Mouse (Mus musculus) left cerebral cortex, adult 18-20 months (tissue): ENCODE measurements around the gene Maz. TPM values are rescaled to one million over a fixed set of nuclear protein-coding genes. Genes with fewer than 3 reads are reported as not detected.

Experiments
- DNase-seq, 2 experiments: peaks; one replicate each; pipeline ENCODE4 v3.0.0; 2021 to 2022; ENCODE audit warnings: low spot score in 2 of 2, mixed read lengths in 1 of 2
- total RNA-seq, 2 experiments: library from RNA; stranded (reverse); gene quantifications; 2 replicates each; pipeline ENCODE4 v1.2.3; 2021

Maz gene
- total RNA-seq, 2 experiments from 2014 or later, result 205 to 207 TPM

DNA sequence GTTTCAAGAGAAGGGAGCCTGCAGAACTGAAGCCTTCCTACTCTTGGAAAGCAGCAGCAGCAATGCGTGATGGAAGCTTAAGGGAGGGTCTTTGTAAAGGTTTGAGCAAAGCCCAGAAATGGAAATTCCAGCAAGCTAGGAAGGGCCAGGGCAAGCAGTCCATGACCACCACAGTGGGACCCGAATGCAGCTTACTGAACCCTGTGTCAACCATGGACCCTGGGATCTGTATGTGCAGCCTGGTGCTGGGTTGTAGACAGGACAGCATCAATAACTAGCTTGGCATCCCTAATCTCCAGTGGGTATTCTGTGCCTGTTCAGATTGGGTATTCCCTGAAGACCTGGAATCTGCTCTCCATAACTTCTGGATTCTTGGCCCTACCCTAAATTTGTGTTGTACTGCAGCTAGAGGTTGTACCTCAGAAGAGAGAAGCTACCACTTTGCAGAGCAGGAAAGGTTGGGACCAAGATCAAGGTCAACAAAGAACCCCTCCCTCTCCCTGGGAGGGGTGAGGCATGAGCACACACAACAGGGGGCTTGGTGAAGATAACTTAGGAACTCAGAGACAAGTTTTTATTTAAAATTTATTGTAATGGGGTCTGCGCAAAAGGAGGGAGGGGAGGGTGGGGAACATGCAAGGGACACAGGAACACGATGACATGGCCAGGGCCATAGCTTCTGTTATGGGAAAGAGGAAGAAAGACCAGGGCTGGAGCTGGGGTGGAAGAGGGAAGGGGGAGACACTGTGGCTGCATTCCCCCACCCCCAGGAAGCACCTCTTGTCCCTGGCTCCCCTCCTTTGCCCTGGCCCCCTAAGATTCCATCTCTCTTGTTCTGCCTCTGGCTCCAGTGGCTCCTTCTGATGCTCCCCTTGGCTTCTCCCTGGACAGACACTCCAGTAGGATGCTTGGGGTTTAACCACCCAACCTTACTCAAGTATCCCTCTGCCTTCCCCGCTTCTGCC lies 5.0 kb downstream of the Maz start:
- no peak for DNase-seq

DNA sequence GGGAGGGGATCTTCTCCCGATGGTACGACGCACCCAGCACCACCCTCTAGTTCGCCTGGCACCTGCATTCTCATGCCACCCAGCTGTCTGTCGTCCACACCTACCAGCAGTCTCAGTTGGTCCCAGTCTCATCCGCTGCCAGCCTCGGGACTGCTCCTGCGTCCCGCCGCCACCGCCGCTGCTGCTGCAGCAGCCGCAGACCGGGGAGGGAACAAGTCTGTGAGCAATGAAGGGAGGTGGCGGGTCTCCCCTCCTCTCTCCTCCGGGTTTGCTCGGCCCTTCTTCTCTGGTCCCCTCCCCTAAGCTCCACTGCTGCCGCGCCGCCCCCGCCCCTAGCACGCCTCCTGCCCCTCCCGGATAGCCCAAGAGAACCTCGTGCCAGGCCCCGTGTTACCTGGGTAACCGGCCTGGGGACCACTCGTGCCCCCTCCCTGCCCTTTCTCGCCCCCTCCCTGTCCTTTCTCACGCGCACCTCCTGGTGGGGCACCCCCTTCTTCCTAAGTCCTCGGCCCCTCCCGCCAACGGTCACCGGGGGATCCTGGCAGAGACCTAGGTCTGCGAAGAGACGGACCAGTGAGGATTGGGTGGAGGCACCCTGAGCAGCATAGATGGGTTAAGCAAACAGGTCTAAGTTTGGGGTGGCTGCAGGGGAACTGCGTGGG lies 5.8 kb downstream of the Maz start, which contains the start of the genes Gm42742 and Prrt2:
Gene Gm42742, minus strand, starts transcription at position 197 of the 662 bp plus-strand sequence.
Gene Prrt2, minus strand, starts transcription at position 311 of the 662 bp plus-strand sequence.
- peak; percentile 63 to 72 for DNase-seq

DNA sequence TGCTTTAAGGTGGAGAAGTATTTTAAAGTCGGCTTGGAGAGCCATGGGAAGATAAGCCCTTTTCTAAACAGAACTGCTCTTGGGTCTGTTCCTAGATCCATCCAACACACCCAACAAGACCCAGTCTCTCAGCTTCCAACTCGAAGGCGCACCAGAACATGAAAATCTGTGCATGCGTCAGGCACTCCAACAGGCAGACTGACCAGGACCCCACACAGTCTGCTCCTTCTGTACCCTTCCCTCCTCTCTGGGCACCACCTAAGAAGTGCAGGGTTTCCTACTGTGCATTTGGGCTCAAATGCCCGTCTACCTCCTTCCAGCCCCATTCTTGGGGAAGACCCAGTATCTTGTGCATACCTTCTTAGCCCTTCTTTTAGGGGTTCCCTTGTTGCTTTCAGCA lies 6.3 kb downstream of the Maz start:
- no peak for DNase-seq

DNA sequence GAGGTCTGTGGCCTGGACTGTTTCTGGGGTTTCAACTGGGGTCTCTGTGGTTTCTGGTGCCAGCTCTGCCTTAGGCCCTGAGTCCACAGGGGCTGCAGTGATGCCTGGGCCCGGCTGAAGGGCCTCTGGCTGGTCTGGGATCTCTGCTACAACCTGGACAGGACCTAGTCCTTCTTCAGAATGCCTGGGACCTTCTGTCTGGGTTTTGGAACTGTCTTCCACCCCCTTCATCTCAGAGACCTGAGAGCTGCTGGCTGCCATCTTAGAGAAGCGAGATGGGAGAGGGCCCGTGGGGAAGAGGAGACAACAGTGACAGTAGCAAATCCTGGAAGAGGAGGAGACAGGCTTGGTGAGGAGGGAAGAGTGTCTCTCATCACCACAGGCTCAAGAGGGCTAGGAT lies 6.8 kb downstream of the Maz start:
- peak in 1 of 2 experiments; percentile 27 for DNase-seq

DNA sequence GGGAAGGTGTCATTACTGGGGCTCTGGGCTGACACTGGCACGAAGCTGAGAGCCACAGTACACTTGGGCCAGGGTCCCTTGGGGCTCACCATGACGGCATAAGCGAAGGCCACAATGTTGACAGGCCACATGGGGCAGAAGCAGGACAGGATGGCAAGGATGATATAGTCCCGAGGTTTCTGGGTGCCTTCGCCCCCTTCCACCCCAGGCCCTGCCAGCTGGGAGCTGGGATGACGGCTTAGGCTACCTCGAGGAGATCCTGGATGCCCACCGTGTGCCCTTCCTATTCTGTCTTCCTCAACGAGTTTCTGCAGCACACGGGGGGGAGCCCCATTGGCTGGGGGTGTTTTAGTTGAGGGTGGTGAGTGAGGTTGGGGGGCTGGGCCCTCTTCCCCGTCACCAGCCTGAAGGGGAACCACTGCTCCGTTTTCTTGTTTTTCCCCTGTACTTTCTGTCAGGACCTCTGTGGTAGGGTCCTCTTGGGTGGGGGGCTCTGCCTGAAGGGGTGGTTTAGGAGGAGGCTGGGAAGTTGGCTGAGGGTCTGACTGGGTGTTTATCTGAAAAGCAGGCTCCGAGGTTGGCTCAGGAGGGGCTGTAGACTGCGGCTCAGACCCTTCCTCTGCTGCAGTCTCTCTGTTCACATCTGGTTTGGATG lies 7.4 kb downstream of the Maz start:
- no peak for DNase-seq

DNA sequence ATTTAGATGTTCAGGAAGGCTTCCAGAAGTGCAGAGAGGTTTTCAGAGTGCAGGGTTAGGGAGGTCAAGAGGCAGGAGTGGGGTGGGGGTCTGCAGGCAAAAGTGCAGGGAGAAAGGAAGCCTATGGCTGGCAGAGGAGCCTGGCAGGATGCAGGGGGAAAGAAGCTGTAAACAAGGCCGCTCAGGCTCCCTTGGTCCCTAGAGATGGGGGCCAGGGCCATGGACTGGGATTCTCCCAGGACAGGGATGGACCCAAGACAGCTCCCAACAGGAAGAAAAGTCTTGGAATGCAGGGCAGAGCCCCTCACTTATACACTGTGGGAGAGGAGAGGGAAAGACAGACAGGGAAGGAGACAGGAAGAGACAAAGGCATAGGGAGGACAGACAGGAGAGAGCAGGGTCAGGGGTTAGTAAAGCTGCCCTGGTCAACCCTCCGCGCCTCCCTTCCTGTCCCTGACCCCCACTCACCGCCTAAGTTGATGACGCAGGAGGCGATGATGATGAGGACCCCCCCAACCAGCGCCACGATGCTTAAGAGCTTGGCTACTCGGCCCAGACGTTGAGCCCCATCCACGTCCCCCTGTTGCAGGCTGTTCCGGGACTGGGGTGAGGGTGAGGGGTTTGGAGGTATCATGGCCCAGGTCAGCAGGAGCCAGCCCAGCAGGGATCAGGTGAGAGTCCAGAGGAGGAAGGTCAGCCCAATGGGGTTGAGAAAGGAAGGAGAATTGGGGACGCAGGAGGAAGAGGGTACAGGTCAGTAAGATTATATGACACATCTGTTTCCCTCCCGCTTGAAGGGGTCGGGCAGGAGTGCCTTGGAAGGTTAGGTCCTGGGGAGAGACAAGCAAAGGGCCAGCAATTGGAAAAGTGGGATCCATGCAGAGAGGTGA lies 8.2 kb downstream of the Maz start:
- DNase-seq, result no peak

DNA sequence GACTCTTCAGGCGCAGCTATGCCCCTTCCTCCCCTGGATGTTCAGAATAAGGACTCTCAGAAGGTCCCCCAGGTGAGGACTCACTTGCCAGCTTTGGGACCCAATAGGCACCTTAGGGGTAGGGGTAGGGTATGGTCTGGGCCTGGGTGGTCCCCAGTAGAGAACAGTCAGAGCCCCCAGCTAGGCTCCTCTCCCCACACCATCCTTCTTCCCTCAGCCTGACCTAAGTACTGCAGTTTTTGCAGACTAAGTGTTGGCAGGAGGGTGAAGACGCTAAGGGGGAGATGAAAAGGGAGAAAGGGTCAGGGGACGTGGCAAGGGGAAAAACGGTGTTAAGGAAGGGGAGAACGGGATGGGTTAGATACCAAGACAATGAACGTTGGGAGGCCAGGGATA lies 8.9 kb downstream of the Maz start:
- no peak for DNase-seq

DNA sequence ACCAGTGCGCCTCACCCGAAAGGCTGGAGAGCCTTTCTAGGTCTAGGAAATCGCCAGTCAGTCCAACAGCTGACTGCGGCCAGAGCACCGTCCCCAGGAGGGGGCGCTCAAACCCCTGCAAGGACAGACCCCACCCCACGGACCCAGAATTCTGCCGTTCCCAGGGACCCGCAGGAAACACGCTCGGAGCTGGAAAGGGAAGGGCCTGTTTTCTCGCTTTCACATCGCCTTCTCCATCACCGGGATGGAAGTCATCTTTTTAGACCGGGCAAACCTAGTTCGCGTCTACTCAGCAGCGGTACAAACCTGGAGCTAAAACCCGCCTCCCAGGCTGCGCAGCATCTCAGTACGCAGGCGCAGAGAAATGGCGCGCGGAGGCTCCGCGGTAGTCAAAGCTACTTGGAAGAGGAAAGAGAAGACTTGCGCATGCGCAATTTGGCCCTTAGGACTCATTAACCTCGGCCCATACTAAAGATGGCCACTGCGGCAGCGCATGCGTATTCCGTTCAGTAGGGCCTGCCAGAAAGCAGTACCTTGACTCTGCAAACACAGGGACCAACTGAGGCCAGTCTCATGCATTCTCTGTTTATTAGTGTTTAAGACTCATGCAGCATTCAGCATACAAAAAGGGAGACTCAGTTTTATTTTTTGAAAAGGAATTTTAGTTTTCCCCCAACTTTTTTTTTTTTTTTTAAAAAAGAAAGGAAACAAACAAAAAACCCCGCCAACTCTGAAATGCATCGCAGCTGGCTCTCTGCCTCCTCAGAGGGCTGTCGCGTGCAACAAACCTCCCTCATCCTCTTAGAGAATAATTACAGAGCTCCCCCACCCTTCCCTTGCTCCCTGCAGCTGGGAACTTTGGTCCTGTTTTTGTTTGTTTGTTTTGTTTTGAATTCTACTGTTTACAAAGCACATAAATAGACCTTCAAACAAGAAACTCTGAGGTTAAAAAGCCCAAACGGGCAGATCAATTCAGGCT lies 9.6 kb downstream of the Maz start, which contains the start of gene Pagr1a:
Gene Pagr1a, minus strand, starts transcription at position 382 of the 979 bp plus-strand sequence.
- DNase-seq, result peak; percentile 96

DNA sequence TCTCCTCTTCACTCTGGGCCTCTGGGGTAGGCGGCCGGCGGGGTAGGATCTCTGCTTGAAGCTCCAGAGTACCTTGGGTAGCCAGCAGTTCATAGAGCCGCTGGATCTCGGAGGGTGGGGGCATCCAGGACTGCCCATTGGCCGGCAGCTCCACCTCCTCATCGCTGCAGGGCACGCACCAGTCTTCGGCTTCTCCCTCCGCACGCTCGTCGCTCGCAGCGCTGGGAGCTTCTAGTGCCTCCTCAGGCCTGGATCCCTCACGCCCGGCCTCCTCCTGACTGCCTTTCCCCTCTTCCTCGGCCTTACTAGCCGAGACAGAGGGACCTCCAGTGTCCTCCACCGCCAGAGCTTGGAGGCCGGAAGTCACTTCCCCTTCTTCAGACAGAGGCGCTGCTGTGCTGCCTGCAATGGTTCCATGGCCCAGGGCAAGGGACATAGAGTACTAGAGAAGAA lies 10.3 kb downstream of the Maz start:
- DNase-seq, result peak; percentile 55 to 64

DNA sequence TGATC lies 10.6 kb downstream of the Maz start, which contains the start of gene Pagr1b:
Gene Pagr1b, minus strand, starts transcription at position 4 of the 5 bp plus-strand sequence.
- DNase-seq, result no peak

DNA sequence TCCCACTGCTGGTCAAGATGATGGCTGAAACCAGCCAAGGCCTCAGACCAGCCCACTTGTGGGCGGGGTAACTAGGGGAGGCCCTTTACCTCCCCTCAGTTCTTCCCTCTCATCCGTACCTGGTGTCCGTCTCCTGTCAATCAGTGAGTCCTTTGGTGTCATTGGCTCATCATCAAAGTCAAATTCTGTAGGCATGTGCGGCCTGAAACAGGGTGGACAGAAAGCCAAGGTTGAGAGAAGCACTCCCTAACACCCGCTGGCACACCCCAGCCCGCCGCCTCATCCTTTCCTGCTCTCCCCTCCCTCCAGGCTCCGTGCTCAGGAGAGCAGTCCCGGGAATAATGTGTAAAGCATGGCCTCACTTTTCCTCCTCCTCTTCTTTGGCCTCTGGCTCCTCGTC lies 10.8 kb downstream of the Maz start:
- no peak for DNase-seq

DNA sequence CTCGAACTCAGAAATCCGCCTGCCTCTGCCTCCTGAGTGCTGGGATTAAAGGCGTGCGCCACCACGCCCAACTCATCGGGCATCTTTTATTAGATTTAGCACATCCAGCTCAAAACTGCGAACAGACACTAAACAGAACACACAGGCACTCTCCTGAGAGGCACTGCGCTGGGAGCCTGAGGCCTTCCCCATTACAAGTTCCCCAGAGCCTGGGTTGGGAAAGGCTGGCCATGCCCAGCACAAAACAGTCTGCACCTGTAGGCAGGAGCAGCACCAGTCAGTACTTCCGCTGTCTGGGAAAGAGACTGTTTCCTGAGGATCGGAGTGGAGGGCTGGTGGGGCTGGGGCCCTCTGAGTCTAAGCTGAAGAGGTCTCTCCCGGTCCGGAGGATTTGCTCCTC lies 11.8 kb downstream of the Maz start:
- no peak for DNase-seq

DNA sequence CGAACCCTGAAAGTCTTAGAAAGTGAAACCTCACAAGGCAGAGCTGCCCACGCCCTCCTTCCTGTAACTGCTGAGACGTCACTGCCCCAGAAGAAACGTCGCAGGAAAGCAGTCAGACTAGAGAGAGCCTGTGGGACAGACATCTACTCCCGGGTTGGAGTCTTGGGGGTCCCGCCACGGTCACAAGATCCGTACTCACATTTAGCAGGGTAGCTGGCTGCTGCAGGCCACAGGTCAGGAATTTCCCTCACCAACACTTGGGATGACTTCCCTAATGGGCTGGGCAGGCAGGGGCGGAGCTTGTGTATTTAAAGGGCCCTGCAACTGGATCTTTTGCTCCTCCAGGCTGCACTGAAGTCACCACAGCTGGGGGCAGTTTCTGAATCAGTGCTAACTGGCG lies 12.5 kb downstream of the Maz start, which contains the start of gene Mvp:
Gene Mvp, minus strand, starts transcription at position 302 of the 400 bp plus-strand sequence.
- DNase-seq, result peak in 1 of 2 experiments; percentile 25

DNA sequence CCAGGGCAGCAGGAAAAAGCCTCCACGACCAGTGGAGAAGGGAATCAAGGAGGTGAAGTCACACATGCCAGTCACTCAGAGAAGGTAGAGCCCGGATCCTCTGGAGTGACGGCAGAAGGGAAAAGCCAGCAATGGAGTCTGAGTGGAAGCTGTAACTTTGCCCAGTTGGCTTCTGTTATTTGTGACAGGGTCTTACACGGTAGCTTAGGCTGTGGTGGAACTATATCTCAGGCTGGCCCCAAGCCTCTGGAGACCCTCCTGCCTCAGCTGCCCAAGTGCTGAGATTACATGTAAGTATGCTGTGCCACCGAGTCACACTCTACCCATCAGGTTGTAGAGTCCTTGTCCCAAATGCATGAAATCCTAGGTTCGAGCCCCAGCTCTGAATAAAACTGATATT lies 13.5 kb downstream of the Maz start:
- DNase-seq, result no peak

DNA sequence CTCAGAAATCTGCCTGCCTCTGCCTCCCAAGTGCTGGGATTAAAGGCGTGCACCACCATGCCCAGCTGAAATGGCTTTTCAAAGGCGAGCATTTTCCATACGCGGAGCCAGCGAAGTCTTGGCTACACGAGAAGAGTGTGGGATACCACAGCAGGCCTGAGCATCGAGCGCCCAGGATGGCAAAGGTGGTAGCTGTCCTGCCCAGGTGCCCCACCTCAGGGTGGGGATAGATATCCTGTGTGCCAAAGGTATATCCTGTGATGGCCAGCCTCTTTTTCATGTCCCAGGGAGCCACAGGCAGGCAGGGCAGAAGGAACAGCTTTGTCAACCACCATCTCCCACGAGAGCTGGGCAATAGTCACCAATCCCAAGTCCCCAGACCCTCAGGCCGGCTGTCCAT lies 14.0 kb downstream of the Maz start:
- DNase-seq, result no peak

DNA sequence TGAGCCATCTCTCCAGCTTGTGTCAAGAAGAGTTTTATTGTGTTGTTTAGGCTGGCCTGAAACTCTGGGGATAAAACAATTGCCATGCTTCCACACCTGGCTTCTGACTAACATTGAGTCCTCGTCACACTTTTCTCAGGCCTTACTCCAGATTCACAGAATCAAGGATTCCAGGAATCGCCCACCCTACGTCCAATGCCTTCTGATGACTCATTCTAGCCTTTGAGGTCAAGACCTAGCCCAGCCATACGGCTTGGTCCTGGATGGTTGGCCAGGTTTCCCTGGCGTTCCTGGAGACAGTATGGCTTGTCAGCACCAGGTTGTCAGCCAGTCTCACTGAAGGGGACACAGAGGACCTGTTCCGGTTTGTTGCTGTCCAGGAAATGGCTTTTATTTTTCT lies 14.5 kb downstream of the Maz start:
- DNase-seq, result no peak

DNA sequence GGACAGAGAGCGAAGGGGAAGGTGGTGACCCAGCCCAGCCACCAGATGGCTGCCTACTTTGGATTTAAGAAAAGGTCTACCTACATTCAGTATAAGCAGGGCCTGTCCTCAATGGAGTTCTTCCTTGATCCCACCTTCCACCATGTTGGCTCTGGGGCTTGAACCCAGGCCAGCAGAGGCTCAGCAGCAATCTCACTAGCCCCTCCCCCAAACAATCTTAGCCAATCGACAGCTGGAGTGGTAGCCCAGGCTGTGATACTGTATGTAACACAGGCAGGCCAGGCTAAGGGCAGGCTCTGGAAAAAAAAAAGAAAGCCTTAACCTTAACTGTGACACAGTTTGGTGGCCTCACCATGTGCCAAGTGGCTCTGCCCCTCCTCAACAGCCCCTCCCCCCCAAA lies 15.1 kb downstream of the Maz start:
- no peak for DNase-seq

DNA sequence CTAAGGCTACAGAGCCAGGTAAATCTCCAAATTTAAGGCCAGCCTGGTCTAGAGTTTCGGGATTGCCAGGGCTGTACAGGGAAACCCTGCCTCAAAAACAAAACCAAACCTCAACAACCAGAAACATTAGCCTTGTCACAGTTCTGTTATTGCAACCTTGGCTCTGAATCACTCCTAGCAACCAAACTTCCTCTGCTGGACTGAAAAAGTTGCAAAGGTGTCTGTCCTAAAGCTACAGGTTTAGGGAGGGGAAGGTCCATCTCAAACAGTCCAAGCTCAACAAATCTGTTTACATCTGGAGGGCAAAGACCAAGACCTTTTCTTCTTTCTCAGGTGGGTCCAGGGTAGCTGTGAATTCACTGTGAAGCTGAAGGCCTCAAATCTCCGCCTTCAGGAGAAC lies 15.8 kb downstream of the Maz start:
- no peak for DNase-seq

DNA sequence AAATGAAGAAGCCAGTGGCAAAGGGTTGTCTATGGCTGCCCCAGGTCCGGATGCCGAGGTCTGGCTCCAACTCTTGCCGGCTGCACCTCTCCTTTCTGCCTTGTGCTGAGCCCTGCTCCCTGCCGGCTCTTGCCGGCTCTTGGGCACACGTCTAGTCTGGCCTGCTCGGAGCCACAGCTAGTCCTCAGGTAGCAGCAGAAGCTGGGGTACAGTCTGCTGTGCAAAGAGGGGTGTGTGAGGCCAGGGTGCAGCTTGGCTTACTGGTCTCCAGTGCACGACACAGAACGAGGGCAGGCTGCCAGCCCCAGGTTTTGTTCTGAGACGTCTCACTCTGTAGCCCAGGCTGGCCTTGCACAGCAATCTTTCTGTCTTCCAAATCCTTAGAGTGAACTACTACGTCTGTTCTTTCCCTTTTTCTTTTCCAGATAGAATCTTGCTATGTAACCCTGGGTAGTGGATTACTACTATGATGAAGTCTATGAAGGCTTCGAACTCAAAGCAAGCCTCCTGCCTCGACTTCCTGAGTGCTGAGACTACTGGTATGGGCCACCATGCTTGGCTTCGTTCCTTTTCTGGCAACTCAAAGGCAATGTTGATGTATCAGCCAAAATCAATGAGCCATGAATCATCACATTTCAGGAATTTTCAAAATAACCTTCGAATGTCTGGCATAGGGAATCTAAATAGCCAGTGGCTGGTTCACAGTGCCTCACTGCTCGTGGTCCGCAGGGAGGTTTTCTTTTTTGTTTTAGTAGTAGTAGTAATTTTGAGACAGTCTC lies 17.3 kb downstream of the Maz start:
- no peak for DNase-seq
